Mouse (Mus musculus): ENCODE measurements around the gene Tdpoz3.
A peak's percentile ranks its signal among the peaks of the same experiment; 100 is the strongest.
"Not testable (repeated sequence)": the region's sequence is repeated elsewhere in the genome, so short reads cannot be mapped to it uniquely, and the experiment has no call there.

Gene Tdpoz3

GRCm38 (mm10) chr3:93825720-93826119 lies at the start of gene Tdpoz3:
TSS of gene Tdpoz3 (plus strand) at chr3:93826020.
- not testable (repeated sequence) for DNase-seq

- not testable (repeated sequence) for DNase-seq
Observed at GRCm38 (mm10) chr3:93796098-93796497, 29.7 kb upstream of the Tdpoz3 start, which contains the start of gene Tdpoz4. TSS of gene Tdpoz4 (plus strand) at chr3:93796398.

GRCm38 (mm10) chr3:93813341-93813740 lies 12.5 kb upstream of the Tdpoz3 start:
- peak; percentile 15 for DNase-seq

DNA sequence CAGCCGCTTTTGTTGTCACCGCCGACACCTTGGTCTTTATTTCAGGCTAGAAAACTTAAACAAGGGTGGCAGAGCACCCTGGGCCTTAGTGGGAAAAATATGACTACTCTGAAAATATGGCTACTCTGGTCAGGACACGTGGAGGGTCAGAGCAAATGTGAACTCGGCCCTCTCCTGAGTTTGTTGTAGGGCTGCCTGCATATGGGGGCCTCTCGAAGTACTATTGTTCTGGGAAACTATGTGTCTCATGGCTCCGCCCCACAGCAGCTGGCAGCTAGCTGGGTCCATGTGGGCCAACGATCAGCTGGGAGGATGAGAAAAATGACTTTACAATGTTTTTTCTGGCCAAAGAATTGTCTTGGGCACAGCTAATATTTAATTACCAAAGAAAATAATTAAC lies 33.1 kb downstream of the Tdpoz3 start:
- peak; percentile 11 for DNase-seq

DNA sequence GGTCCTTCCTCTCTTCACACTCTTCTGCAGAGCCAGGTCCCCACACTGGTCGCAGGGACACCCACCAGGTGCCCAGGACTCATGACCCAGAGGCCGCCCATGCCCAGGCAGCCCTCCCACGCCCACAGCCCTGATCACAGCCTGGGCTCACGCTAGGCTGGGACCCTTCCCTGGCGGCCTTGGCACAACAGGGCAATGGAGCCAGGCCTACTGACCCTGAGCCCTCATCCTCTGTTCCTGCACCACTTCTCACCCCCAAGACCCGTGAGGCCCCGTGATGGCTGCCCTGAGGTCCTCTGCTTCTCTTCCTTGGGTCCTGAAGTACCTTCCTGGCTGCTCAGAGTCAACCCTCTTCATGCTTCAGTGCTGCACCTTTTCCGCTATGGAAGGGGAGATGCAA lies 44.8 kb downstream of the Tdpoz3 start:
- DNase-seq: not testable (repeated sequence)

All from kidney, adult 9 months (tissue).